Mouse (Mus musculus): ENCODE data around the gene Smoc1. TPM values are rescaled to one million over a fixed set of nuclear protein-coding genes. Genes with fewer than 3 reads are reported as not detected.

The Smoc1 gene
- total and polyA plus RNA-seq, 2 experiments from 2014 or later: 24.5 to 28.7 TPM

DNA sequence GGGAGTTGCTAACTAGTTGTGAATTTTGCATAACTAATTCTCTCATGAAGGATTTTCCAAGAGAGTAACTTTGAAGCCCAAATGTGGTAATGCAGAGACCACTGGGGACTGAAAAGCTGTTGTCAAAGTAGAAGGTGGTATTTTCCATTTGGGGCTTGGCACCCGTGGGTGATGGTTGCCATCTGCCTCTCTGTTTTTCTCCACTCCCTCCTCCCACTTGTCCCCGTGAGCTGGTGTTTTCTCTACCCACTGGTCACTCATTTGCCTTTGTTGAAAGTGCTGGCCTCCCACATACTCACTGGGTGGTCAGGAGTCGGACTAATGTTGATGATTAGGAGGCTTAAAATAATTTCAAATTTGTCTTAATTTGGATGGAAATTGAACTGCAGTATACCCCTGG is 104.1 kb downstream of the Smoc1 start:
- Histone ChIP-seq H3K9me3 (ENCODE audit: low read length) (no peaks in the 10 kb centered on the region), H3K9ac (replicated peaks; ENCODE audit: low read length, poor library complexity, severe bottlenecking) (no peak overlapping the region), H3K27me3 (ENCODE audit: insufficient read depth, low read length) (no peaks in the 10 kb centered on the region), H3K36me3 (ENCODE audit: insufficient read depth, low read length) (no peaks in the 10 kb centered on the region), H3K27ac (ENCODE audit: low read depth, low read length) (no peak overlapping the region), H3K4me2 (ENCODE audit: low read depth, low read length, poor library complexity, severe bottlenecking) (no peak overlapping the region), H3K4me1 (ENCODE audit: insufficient read depth, low read length) (peaks cover 8% of the 10 kb centered on the region; the same call in 1 of the 2 replicates), H3K4me3 (ENCODE audit: low read depth, low read length) (no peak overlapping the region)
- no peak for DNase-seq (ENCODE audit: low spot score)
- no peak for TF ChIP-seq CTCF (IDR thresholded peaks at IDR 0.05)
- 59% methylated on average over 3 of the region's 3 CpGs for WGBS
- ATAC-seq (ENCODE audit: low FRiP score): no peak

DNA sequence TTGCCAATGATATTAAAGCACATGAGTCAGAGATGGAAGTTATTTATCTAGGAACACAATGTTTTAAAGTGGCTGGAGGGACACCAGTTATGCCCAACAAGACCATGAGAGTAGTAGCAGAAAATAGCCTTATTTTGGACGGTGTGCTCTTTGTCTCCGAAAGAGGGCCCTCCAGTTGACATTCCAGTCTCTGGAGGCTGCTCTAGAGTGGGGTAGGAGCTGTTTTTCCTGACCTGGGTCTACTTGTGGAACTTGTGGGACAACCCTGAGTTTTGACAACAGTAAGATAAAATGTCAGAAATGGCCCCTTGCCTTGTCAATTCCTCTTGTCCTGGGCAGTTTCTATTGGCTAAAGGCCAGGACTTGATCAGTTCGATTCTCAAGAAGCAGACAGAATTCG is 104.5 kb downstream of the Smoc1 start:
- WGBS: 84% methylated on average over 4 of the region's 4 CpGs
- Histone ChIP-seq H3K27me3 (ENCODE audit: insufficient read depth, low read length) (no peaks in the 10 kb centered on the region), H3K9me3 (ENCODE audit: low read length) (no peaks in the 10 kb centered on the region), H3K9ac (replicated peaks; ENCODE audit: low read length, poor library complexity, severe bottlenecking) (no peak overlapping the region), H3K36me3 (ENCODE audit: insufficient read depth, low read length) (no peaks in the 10 kb centered on the region), H3K4me3 (ENCODE audit: low read depth, low read length) (no peak overlapping the region), H3K4me2 (ENCODE audit: low read depth, low read length, poor library complexity, severe bottlenecking) (no peak overlapping the region), H3K4me1 (ENCODE audit: insufficient read depth, low read length) (peaks cover 8% of the 10 kb centered on the region; the same call in 1 of the 2 replicates), H3K27ac (ENCODE audit: low read depth, low read length) (no peak overlapping the region)
- no peak for TF ChIP-seq CTCF (IDR thresholded peaks at IDR 0.05)
- DNase-seq (ENCODE audit: low spot score) (no peak), ATAC-seq (ENCODE audit: low FRiP score) (no peak)

GRCm38 (mm10) chr12:81133055-81133665 is 106.6 kb downstream of the Smoc1 start:
- Histone ChIP-seq H3K4me2 (ENCODE audit: low read depth, low read length, poor library complexity, severe bottlenecking) (no peak overlapping the region), H3K4me1 (ENCODE audit: insufficient read depth, low read length) (peaks cover 8% of the 10 kb centered on the region; the same call in 1 of the 2 replicates), H3K9me3 (ENCODE audit: low read length) (no peaks in the 10 kb centered on the region), H3K4me3 (ENCODE audit: low read depth, low read length) (no peak overlapping the region), H3K36me3 (ENCODE audit: insufficient read depth, low read length) (no peaks in the 10 kb centered on the region), H3K27ac (ENCODE audit: low read depth, low read length) (no peak overlapping the region), H3K9ac (replicated peaks; ENCODE audit: low read length, poor library complexity, severe bottlenecking) (no peak overlapping the region), H3K27me3 (ENCODE audit: insufficient read depth, low read length) (no peaks in the 10 kb centered on the region)
- 49% methylated on average over 4 of the region's 4 CpGs for WGBS
- DNase-seq (ENCODE audit: low spot score) (no peak), ATAC-seq (ENCODE audit: low FRiP score) (no peak)
- TF ChIP-seq CTCF (IDR thresholded peaks at IDR 0.05): no peak

DNA sequence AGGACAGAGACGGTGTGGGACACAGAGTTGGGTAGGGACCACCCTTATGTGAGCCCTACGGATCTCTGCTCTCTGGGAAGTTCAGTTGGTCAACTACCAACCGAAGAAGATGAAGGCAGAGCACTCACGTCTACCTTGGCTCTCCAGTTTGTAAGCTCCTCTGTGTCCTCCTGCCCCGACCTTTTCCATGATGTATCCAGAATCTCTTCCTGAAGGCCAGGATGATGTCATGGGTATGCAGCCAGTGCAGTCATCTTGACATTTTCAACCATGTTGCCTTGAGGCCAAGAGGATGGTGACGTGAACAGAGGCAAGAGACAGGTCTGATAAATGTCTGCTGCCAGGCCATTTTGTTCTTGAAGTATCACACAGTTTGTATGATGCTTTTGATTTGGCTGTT is 111.6 kb downstream of the Smoc1 start:
- Histone ChIP-seq H3K27ac (ENCODE audit: low read depth, low read length) (no peak overlapping the region), H3K27me3 (ENCODE audit: insufficient read depth, low read length) (no peaks in the 10 kb centered on the region), H3K9ac (replicated peaks; ENCODE audit: low read length, poor library complexity, severe bottlenecking) (no peak overlapping the region), H3K36me3 (ENCODE audit: insufficient read depth, low read length) (no peaks in the 10 kb centered on the region), H3K9me3 (ENCODE audit: low read length) (no peaks in the 10 kb centered on the region), H3K4me3 (ENCODE audit: low read depth, low read length) (no peak overlapping the region), H3K4me2 (ENCODE audit: low read depth, low read length, poor library complexity, severe bottlenecking) (no peak overlapping the region), H3K4me1 (ENCODE audit: insufficient read depth, low read length) (peaks cover 6% of the 10 kb centered on the region; the same call in 1 of the 2 replicates)
- DNase-seq (ENCODE audit: low spot score): no peak
- no peak for TF ChIP-seq CTCF (IDR thresholded peaks at IDR 0.05)
- 94% methylated on average over 6 of the region's 6 CpGs for WGBS
- ATAC-seq (ENCODE audit: low FRiP score): no peak

GRCm38 (mm10) chr12:81139463-81139862 is 112.9 kb downstream of the Smoc1 start:
- DNase-seq (ENCODE audit: low spot score) (no peak), ATAC-seq (ENCODE audit: low FRiP score) (no peak)
- no peak overlapping the region for H3K4me3 ChIP-seq (ENCODE audit: low read depth, low read length)
- H3K27me3 ChIP-seq (ENCODE audit: insufficient read depth, low read length): no peaks in the 10 kb centered on the region
- no peak overlapping the region for H3K9ac ChIP-seq (replicated peaks; ENCODE audit: low read length, poor library complexity, severe bottlenecking)
- WGBS: 87% methylated on average over 6 of the region's 6 CpGs
- H3K27ac ChIP-seq (ENCODE audit: low read depth, low read length): no peak overlapping the region
- no peaks in the 10 kb centered on the region for H3K9me3 ChIP-seq (ENCODE audit: low read length)
- H3K4me1 ChIP-seq (ENCODE audit: insufficient read depth, low read length): no peaks in the 10 kb centered on the region
- H3K36me3 ChIP-seq (ENCODE audit: insufficient read depth, low read length): no peaks in the 10 kb centered on the region
- no peak for TF ChIP-seq CTCF (IDR thresholded peaks at IDR 0.05)
- no peak overlapping the region for H3K4me2 ChIP-seq (ENCODE audit: low read depth, low read length, poor library complexity, severe bottlenecking)

- ATAC-seq (ENCODE audit: low FRiP score): peak; percentile 49; the same call in 1 of the 2 replicates
- DNase-seq (ENCODE audit: low spot score): peak; percentile 53
- H3K4me2 ChIP-seq (ENCODE audit: low read depth, low read length, poor library complexity, severe bottlenecking): no peak overlapping the region
- 38% methylated on average over 9 of the region's 9 CpGs for WGBS
- H3K36me3 ChIP-seq (ENCODE audit: insufficient read depth, low read length): no peaks in the 10 kb centered on the region
- peak overlapping the region; percentile 32; the same call in 1 of the 2 replicates for H3K27ac ChIP-seq (ENCODE audit: low read depth, low read length)
- no peaks in the 10 kb centered on the region for H3K9me3 ChIP-seq (ENCODE audit: low read length)
- no peaks in the 10 kb centered on the region for H3K4me1 ChIP-seq (ENCODE audit: insufficient read depth, low read length)
- no peaks in the 10 kb centered on the region for H3K27me3 ChIP-seq (ENCODE audit: insufficient read depth, low read length)
- no peak overlapping the region for H3K4me3 ChIP-seq (ENCODE audit: low read depth, low read length)
- no peak overlapping the region for H3K9ac ChIP-seq (replicated peaks; ENCODE audit: low read length, poor library complexity, severe bottlenecking)
- TF ChIP-seq CTCF (IDR thresholded peaks at IDR 0.05): no peak
Measured at GRCm38 (mm10) chr12:81140594-81141328, 114.2 kb downstream of the Smoc1 start.

Data from midbrain, postnatal 0 days (tissue).